Mouse (Mus musculus): ENCODE data around the gene Snrpd2. TPM values are rescaled to one million over a fixed set of nuclear protein-coding genes. Genes with fewer than 3 reads are reported as not detected.
A peak's percentile ranks its signal among the peaks of the same experiment; 100 is the strongest.

The Snrpd2 gene
- polyA plus RNA-seq, 1 experiment from 2014 or later = 47.9 TPM

GRCm38 (mm10) chr7:19196676-19197075 is 47.2 kb downstream of the Snrpd2 start:
- WGBS (ENCODE audit: insufficient replicate concordance) = 49% methylated on average over 6 of the region's 6 CpGs
- Histone ChIP-seq H3K9ac (ENCODE audit: low read depth, low read length) (no peak overlapping the region), H3K4me2 (ENCODE audit: low read depth, low read length) (no peak overlapping the region), H3K4me3 (ENCODE audit: low read depth, low read length) (no peak overlapping the region), H3K27ac (ENCODE audit: low read length) (no peak overlapping the region), H3K9me3 (replicated peaks; ENCODE audit: control insufficient read depth, low read length) (0 out of 2 replicates have a peak, but pooled peaks cover 2% of the 10 kb centered on the region), H3K36me3 (ENCODE audit: control insufficient read depth, insufficient read depth) (peaks cover 7% of the 10 kb centered on the region), H3K27me3 (ENCODE audit: control insufficient read depth, insufficient read depth, low read depth, low read length) (no peaks in the 10 kb centered on the region), H3K4me1 (ENCODE audit: control insufficient read depth, low read depth, low read length) (no peaks in the 10 kb centered on the region)
- no peak for ATAC-seq (ENCODE audit: low read depth)

GRCm38 (mm10) chr7:19197985-19198384 is 48.5 kb downstream of the Snrpd2 start:
- Histone ChIP-seq H3K27ac (ENCODE audit: low read length) (no peak overlapping the region), H3K9ac (ENCODE audit: low read depth, low read length) (no peak overlapping the region), H3K36me3 (ENCODE audit: control insufficient read depth, insufficient read depth) (peaks cover 4% of the 10 kb centered on the region), H3K4me1 (ENCODE audit: control insufficient read depth, low read depth, low read length) (peaks cover 5% of the 10 kb centered on the region), H3K9me3 (replicated peaks; ENCODE audit: control insufficient read depth, low read length) (0 out of 2 replicates have a peak, but pooled peaks cover 2% of the 10 kb centered on the region), H3K4me2 (ENCODE audit: low read depth, low read length) (no peak overlapping the region), H3K27me3 (ENCODE audit: control insufficient read depth, insufficient read depth, low read depth, low read length) (no peaks in the 10 kb centered on the region), H3K4me3 (ENCODE audit: low read depth, low read length) (no peak overlapping the region)
- ATAC-seq (ENCODE audit: low read depth) = no peak
- WGBS (ENCODE audit: insufficient replicate concordance) = 21% methylated on average over 2 of the region's 2 CpGs

GRCm38 (mm10) chr7:19201660-19202059 is 52.1 kb downstream of the Snrpd2 start:
- Histone ChIP-seq H3K27ac (ENCODE audit: low read length) (no peak overlapping the region), H3K4me3 (ENCODE audit: low read depth, low read length) (no peak overlapping the region), H3K4me1 (ENCODE audit: control insufficient read depth, low read depth, low read length) (peaks cover 5% of the 10 kb centered on the region), H3K27me3 (ENCODE audit: control insufficient read depth, insufficient read depth, low read depth, low read length) (no peaks in the 10 kb centered on the region), H3K9me3 (replicated peaks; ENCODE audit: control insufficient read depth, low read length) (no peaks in the 10 kb centered on the region), H3K9ac (ENCODE audit: low read depth, low read length) (no peak overlapping the region), H3K36me3 (ENCODE audit: control insufficient read depth, insufficient read depth) (no peaks in the 10 kb centered on the region), H3K4me2 (ENCODE audit: low read depth, low read length) (no peak overlapping the region)
- 74% methylated on average over 15 of the region's 15 CpGs for WGBS (ENCODE audit: insufficient replicate concordance)
- no peak for ATAC-seq (ENCODE audit: low read depth)

GRCm38 (mm10) chr7:19202065-19202850 is 52.7 kb downstream of the Snrpd2 start:
- WGBS (ENCODE audit: insufficient replicate concordance) = 51% methylated on average over 15 of the region's 15 CpGs
- ATAC-seq (ENCODE audit: low read depth) = no peak
- no peaks in the 10 kb centered on the region for H3K36me3 ChIP-seq (ENCODE audit: control insufficient read depth, insufficient read depth)

More at GRCm38 (mm10) chr7:19202065-19202850, 52.7 kb downstream of the Snrpd2 start:
- no peak overlapping the region for H3K9ac ChIP-seq (ENCODE audit: low read depth, low read length)
- H3K27ac ChIP-seq (ENCODE audit: low read length) = no peak overlapping the region
- H3K4me1 ChIP-seq (ENCODE audit: control insufficient read depth, low read depth, low read length) = peaks cover 5% of the 10 kb centered on the region
- H3K4me2 ChIP-seq (ENCODE audit: low read depth, low read length) = no peak overlapping the region
- H3K27me3 ChIP-seq (ENCODE audit: control insufficient read depth, insufficient read depth, low read depth, low read length) = no peaks in the 10 kb centered on the region
- no peaks in the 10 kb centered on the region for H3K9me3 ChIP-seq (replicated peaks; ENCODE audit: control insufficient read depth, low read length)
- H3K4me3 ChIP-seq (ENCODE audit: low read depth, low read length) = no peak overlapping the region

MicroRNAs encoded within 50 kb of the gene (microRNA counts, 519-probe panel; counts per million panel counts)
- 2,045 counts per million, percentile 29 among the panel's probes with 10 or more counts for microRNA mmu-miR-330

Small RNAs within 50 kb of the gene (microRNA-seq; reads per million reads assigned to microRNA genes)
- 179 reads per million, percentile 58 among the genes with 10 or more reads in this experiment for gene Mir330

Other genes starting within 250 kb of the Snrpd2 start
- gene Ccdc61, start 239.3 kb upstream of the Snrpd2 start, polyA plus RNA-seq (2015; fragmentation: Nextera tagmentation; extraction: Ambion mirVana) = 7.9 and 8.4 TPM in 2 replicates
- 0.06 and 0.09 TPM in 2 replicates for gene Nova2, start 223.8 kb upstream of the Snrpd2 start, polyA plus RNA-seq (2015; fragmentation: Nextera tagmentation; extraction: Ambion mirVana)
- gene Nanos2, start 162.3 kb upstream of the Snrpd2 start, polyA plus RNA-seq (2015; fragmentation: Nextera tagmentation; extraction: Ambion mirVana) = not detected in 2 replicates
- gene Mypop, start 158.5 kb upstream of the Snrpd2 start, polyA plus RNA-seq (2015; fragmentation: Nextera tagmentation; extraction: Ambion mirVana) = 0.12 and 0.48 TPM in 2 replicates
- 6.4 and 6.6 TPM in 2 replicates for gene Irf2bp1, start 145.7 kb upstream of the Snrpd2 start, polyA plus RNA-seq (2015; fragmentation: Nextera tagmentation; extraction: Ambion mirVana)
- gene Foxa3, start 126.2 kb upstream of the Snrpd2 start, polyA plus RNA-seq (2015; fragmentation: Nextera tagmentation; extraction: Ambion mirVana) = 60.8 and 63.7 TPM in 2 replicates
- gene Sympk, start 125.3 kb upstream of the Snrpd2 start, polyA plus RNA-seq (2015; fragmentation: Nextera tagmentation; extraction: Ambion mirVana) = 13.8 TPM in 2 replicates
- not detected in 2 replicates for gene Rsph6a, start 95.0 kb upstream of the Snrpd2 start, polyA plus RNA-seq (2015; fragmentation: Nextera tagmentation; extraction: Ambion mirVana)
- 2.4 and 3.5 TPM in 2 replicates for gene Dmwd, start 73.5 kb upstream of the Snrpd2 start, polyA plus RNA-seq (2015; fragmentation: Nextera tagmentation; extraction: Ambion mirVana)
- gene Dmpk, start 65.9 kb upstream of the Snrpd2 start, polyA plus RNA-seq (2015; fragmentation: Nextera tagmentation; extraction: Ambion mirVana) = 12.2 and 17.1 TPM in 2 replicates
- gene Six5, start 55.1 kb upstream of the Snrpd2 start, polyA plus RNA-seq (2015; fragmentation: Nextera tagmentation; extraction: Ambion mirVana) = 0.77 and 0.93 TPM in 2 replicates
- 0.11 and 0.12 TPM in 2 replicates for gene Gm4969, start 31.4 kb upstream of the Snrpd2 start, polyA plus RNA-seq (2015; fragmentation: Nextera tagmentation; extraction: Ambion mirVana)
- 4.7 and 5.2 TPM in 2 replicates for gene Fbxo46, start 29.9 kb upstream of the Snrpd2 start, polyA plus RNA-seq (2015; fragmentation: Nextera tagmentation; extraction: Ambion mirVana)
- gene Qpctl, start 431 bp upstream of the Snrpd2 start, polyA plus RNA-seq (2015; fragmentation: Nextera tagmentation; extraction: Ambion mirVana) = 3.9 and 4.0 TPM in 2 replicates
- 0.99 and 2.1 TPM in 2 replicates for gene Gipr, start 16.4 kb downstream of the Snrpd2 start, polyA plus RNA-seq (2015; fragmentation: Nextera tagmentation; extraction: Ambion mirVana)
- gene Eml2, start 26.7 kb downstream of the Snrpd2 start, polyA plus RNA-seq (2015; fragmentation: Nextera tagmentation; extraction: Ambion mirVana) = 4.0 and 5.0 TPM in 2 replicates
- gene Gpr4, start 62.8 kb downstream of the Snrpd2 start, polyA plus RNA-seq (2015; fragmentation: Nextera tagmentation; extraction: Ambion mirVana) = 0.49 and 0.60 TPM in 2 replicates
- gene Opa3, start 78.6 kb downstream of the Snrpd2 start, polyA plus RNA-seq (2015; fragmentation: Nextera tagmentation; extraction: Ambion mirVana) = 13.2 and 14.3 TPM in 2 replicates
- 32.8 and 33.0 TPM in 2 replicates for gene Vasp, start 122.1 kb downstream of the Snrpd2 start, polyA plus RNA-seq (2015; fragmentation: Nextera tagmentation; extraction: Ambion mirVana)
- 0.11 TPM in 1 of 2 replicates, not detected in the other for gene Ppm1n, start 130.3 kb downstream of the Snrpd2 start, polyA plus RNA-seq (2015; fragmentation: Nextera tagmentation; extraction: Ambion mirVana)
- gene Rtn2, start 132.9 kb downstream of the Snrpd2 start, polyA plus RNA-seq (2015; fragmentation: Nextera tagmentation; extraction: Ambion mirVana) = 2.9 and 4.1 TPM in 2 replicates
- not detected in 2 replicates for gene Fosb, start 160.3 kb downstream of the Snrpd2 start, polyA plus RNA-seq (2015; fragmentation: Nextera tagmentation; extraction: Ambion mirVana)
- 11.4 and 14.5 TPM in 2 replicates for gene Ercc1, start 195.1 kb downstream of the Snrpd2 start, polyA plus RNA-seq (2015; fragmentation: Nextera tagmentation; extraction: Ambion mirVana)
- 6.8 TPM in 2 replicates for gene Cd3eap, start 209.8 kb downstream of the Snrpd2 start, polyA plus RNA-seq (2015; fragmentation: Nextera tagmentation; extraction: Ambion mirVana)
- 0.57 and 0.85 TPM in 2 replicates for gene Ppp1r13l, start 210.0 kb downstream of the Snrpd2 start, polyA plus RNA-seq (2015; fragmentation: Nextera tagmentation; extraction: Ambion mirVana)
- gene Ercc2, start 232.3 kb downstream of the Snrpd2 start, polyA plus RNA-seq (2015; fragmentation: Nextera tagmentation; extraction: Ambion mirVana) = 5.9 and 6.2 TPM in 2 replicates

Data from liver, embryonic 16.5 days (tissue).